Mouse (Mus musculus): ENCODE data around the gene Cdca4.

GRCm38 (mm10) chr12:112877073-112877576 lies 47.9 kb upstream of the Cdca4 start:
- TF ChIP-seq POLR2A (IDR thresholded peaks at IDR 0.05; ENCODE audit: low read depth, low read length) = no peak
- no peak for TF ChIP-seq CTCF (conservative IDR thresholded peaks at IDR 0.05; ENCODE audit: insufficient read depth, insufficient read length, low read depth, low read length)
